Mouse (Mus musculus): Measurements from ENCODE around the gene Gm45717. TPM values are rescaled to one million over a fixed set of nuclear protein-coding genes. Genes with fewer than 3 reads are reported as not detected.

The Gm45717 gene
- polyA plus RNA-seq, 1 experiment: 1.2 TPM

DNA sequence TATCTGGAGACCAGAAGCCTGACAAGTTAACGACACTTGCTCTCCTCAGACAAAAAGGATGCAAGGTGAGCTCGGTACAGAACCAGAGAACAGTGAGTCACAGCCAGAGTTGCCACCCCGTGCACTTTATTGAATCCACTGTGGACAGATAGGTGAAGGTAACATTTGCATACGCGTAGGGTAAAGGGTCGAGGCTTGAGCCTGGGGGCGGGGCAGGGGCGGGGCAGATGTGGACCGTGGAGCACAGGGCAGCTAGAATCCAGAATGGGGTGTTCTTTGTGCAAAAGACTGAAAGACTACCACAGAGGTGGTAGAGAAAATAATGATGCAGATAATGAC is 1.0 kb downstream of the Gm45717 start:
- Histone ChIP-seq H3K27ac (ENCODE audit: insufficient read depth, low read depth, low read length) (peak overlapping the region; percentile 87), H3K4me3 (ENCODE audit: insufficient read depth, low read length) (peak overlapping the region; percentile 78), H3K4me1 (ENCODE audit: control insufficient read depth, insufficient read depth, low read length) (peaks cover 39% of the 10 kb centered on the region)
- TF ChIP-seq CTCF (IDR thresholded peaks at IDR 0.05; ENCODE audit: low read depth, low read length): no peak
- no peak for TF ChIP-seq POLR2A (IDR thresholded peaks at IDR 0.05; ENCODE audit: borderline replicate concordance, low read depth, low read length)

DNA sequence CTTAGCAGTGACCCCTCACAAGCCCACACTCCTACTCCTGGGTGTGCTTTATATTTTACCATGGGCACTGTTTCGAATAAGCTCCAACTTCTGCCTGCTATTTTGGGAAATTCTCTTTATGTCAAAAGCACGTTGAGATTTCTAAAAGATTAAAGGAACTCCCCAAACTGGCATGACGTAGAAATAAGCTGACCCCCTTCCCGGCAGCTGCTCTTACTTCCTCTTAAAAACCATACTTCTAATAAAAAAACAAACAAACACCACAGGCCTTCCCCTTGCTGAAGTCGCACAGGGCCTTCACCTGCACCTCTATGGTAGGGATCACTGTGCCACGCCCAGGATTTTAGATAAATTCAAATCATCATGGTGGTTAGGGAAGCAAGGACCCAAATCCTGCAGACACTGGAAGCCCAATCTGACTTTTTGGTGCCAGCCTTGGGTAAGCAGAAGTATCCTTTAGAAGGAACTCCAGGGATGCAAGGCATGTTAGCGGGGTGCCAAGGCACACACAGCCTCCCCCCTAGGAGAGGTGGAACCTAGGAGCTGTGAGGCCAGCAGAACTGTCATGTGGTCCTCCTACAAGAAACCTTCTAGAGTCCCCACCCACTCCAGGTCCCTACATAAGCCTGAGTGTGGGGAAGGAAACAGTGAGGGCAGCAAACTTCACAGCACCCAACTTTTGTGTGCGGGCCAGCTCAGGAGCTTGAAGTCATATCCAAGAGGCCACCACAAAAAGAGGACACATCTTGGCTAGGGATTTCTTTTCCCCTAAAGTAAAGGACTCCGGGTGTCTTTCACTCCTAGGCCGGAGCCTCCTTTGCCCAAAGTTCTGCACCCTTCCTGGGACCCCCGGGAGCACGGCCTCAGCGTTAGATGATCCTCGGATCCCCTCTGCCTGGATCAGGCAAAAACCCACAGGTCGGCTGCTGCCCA is 1.7 kb downstream of the Gm45717 start:
- peak overlapping the region; percentile 78 for H3K4me3 ChIP-seq (ENCODE audit: insufficient read depth, low read length)
- H3K4me1 ChIP-seq (ENCODE audit: control insufficient read depth, insufficient read depth, low read length): peaks cover 39% of the 10 kb centered on the region
- TF ChIP-seq CTCF (IDR thresholded peaks at IDR 0.05; ENCODE audit: low read depth, low read length) (no peak), POLR2A (IDR thresholded peaks at IDR 0.05; ENCODE audit: borderline replicate concordance, low read depth, low read length) (no peak)
- peak overlapping the region; percentile 87 for H3K27ac ChIP-seq (ENCODE audit: insufficient read depth, low read depth, low read length)

DNA sequence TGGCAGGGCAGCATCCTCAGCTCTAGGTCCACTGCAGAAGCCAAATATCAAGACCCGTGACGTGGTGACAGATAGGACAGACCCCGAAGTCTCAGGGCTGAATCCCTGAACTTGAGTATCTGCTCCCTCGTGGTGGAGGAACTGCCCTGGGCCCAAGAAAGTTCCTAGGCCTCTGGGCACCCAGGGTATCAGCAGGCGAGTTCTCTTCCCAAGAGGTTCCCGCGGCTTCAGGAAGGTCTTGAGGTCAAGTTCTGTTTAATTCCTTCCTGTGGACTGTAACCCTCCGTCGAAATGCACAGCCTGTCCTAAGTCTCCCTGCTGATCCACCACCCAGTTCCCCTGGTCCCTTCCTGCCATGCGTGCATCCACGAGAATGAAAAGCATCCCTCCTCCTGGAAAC is 2.6 kb downstream of the Gm45717 start:
- Histone ChIP-seq H3K27ac (ENCODE audit: insufficient read depth, low read depth, low read length) (peak overlapping the region; percentile 87), H3K4me3 (ENCODE audit: insufficient read depth, low read length) (peak overlapping the region; percentile 51), H3K4me1 (ENCODE audit: control insufficient read depth, insufficient read depth, low read length) (peaks cover 43% of the 10 kb centered on the region)
- TF ChIP-seq POLR2A (IDR thresholded peaks at IDR 0.05; ENCODE audit: borderline replicate concordance, low read depth, low read length) (no peak), CTCF (IDR thresholded peaks at IDR 0.05; ENCODE audit: low read depth, low read length) (no peak)

DNA sequence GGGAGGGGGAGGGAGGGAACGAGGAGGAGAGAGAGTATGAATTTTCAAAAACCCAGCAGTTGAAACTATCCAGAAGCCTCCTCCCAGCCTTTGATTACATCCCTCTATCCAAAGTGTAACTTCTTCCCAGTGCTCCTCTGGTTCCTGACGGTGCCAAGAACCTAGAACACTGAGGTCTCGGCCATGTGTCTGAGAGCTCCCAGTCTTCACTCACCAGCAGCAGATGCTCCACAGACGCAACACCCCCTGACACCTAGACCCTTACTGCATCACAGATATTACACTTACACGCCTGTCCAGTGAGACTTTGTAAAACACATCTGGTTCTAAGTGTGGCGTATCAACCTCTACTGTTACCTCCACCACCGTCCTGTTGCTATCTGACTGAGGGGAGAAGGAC is 3.3 kb downstream of the Gm45717 start:
- H3K4me1 ChIP-seq (ENCODE audit: control insufficient read depth, insufficient read depth, low read length): peaks cover 50% of the 10 kb centered on the region
- TF ChIP-seq CTCF (IDR thresholded peaks at IDR 0.05; ENCODE audit: low read depth, low read length): no peak
- TF ChIP-seq POLR2A (IDR thresholded peaks at IDR 0.05; ENCODE audit: borderline replicate concordance, low read depth, low read length): no peak
- H3K4me3 ChIP-seq (ENCODE audit: insufficient read depth, low read length): peak overlapping the region; percentile 51; the same call in 1 of the 2 replicates
- H3K27ac ChIP-seq (ENCODE audit: insufficient read depth, low read depth, low read length): peak overlapping the region; percentile 87

DNA sequence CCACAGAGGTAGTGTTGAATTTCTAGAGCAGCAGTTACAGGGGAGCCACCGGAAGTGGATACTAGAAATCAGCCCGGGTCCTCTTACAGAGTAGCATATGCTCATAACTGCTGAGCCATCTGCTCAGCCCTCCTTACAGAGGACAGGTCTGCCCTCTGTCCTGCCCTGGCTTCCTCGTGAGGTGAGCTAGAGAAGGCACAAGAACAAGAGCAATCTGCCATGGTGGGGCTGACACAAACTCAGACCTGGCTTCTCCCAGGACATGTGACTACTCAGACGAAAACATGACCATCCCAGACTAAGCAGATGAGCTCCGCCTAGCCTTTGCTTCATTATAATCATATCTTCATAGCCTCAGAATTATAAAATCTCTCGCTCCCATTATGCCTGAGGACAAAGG is 4.0 kb downstream of the Gm45717 start:
- Histone ChIP-seq H3K27ac (ENCODE audit: insufficient read depth, low read depth, low read length) (no peak overlapping the region), H3K4me3 (ENCODE audit: insufficient read depth, low read length) (no peak overlapping the region), H3K4me1 (ENCODE audit: control insufficient read depth, insufficient read depth, low read length) (peaks cover 52% of the 10 kb centered on the region)
- TF ChIP-seq POLR2A (IDR thresholded peaks at IDR 0.05; ENCODE audit: borderline replicate concordance, low read depth, low read length): no peak
- no peak for TF ChIP-seq CTCF (IDR thresholded peaks at IDR 0.05; ENCODE audit: low read depth, low read length)

DNA sequence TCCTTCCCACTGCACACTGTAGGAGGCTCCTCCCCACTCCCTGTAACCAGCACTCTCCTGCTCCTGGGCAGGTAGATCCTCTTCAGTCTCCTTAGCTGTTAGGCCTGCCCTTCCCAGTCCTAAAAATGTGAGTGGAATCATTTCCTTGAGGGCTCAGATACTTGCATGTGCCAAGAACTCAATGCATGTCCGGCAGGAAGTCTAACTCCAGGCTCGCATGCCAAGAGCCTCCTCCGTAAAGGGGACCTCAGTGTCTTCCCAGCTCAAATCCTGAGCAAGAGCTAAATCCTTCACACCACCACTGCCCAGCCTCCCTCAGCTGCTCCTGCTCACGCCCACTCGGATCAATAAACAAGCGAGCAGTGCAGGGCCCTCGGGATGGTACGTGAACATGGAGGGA is 4.7 kb downstream of the Gm45717 start:
- Histone ChIP-seq H3K4me1 (ENCODE audit: control insufficient read depth, insufficient read depth, low read length) (peaks cover 51% of the 10 kb centered on the region), H3K4me3 (ENCODE audit: insufficient read depth, low read length) (no peak overlapping the region), H3K27ac (ENCODE audit: insufficient read depth, low read depth, low read length) (no peak overlapping the region)
- TF ChIP-seq POLR2A (IDR thresholded peaks at IDR 0.05; ENCODE audit: borderline replicate concordance, low read depth, low read length) (no peak), CTCF (IDR thresholded peaks at IDR 0.05; ENCODE audit: low read depth, low read length) (no peak)

DNA sequence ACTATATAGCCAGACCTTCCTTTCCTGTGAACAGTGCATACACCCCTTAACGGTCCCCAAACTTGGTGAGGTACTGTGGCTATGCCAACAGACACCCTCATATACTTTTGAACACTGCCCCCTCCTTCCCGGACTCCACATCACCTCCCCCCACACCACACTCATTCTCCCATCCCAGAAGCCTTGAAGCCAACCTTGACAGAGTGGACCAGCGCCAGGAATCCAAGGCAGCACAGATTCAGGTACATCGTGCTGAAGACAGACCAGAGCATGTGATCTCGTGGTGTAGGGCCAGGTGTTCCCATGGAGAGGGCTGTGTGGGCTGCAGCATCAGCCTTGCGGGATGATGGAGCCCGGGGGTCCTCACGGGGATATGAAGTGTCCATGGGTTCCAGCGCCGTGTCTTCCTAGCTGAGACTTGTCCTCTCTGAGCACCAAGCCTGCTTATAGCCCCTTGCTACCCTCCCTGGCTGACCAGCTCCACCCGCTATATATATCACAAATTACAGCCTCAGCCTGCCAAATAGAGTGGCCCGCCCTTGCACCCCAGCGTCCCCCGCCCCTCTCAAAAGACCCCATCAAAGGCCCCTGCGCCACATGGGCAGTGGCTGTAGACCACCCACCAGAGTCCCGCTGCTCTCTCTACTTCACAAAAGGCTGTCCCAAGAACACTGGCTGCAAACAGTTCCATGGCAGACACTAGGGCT is 5.8 kb downstream of the Gm45717 start, which contains the start of gene Ifitm5:
Gene Ifitm5, minus strand, starts transcription at position 468 of the 707 bp plus-strand sequence.
- peaks cover 50% of the 10 kb centered on the region for H3K4me1 ChIP-seq (ENCODE audit: control insufficient read depth, insufficient read depth, low read length)
- H3K27ac ChIP-seq (ENCODE audit: insufficient read depth, low read depth, low read length): no peak within 1 kb of the TSS
- H3K4me3 ChIP-seq (ENCODE audit: insufficient read depth, low read length): no peak within 1 kb of the TSS

DNA sequence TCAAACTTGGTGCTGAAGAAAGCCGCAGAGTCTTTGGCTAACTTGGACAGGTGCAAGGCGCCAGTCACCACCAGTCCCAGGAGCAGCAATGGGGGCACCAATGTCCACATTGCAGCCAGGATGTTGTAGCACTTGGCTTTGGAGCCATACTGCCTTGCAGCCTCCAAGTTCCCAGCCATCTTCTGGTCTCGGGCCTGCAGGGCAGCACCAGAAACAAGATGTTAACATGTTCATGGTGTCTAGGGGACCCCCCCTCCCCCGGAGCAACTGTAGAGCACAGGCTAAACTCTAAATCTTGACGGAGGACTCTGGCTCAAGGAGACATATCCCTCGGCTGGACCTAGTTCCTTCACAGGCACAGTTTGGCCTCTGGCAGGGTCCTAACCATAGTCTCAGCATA is 6.5 kb downstream of the Gm45717 start:
- Histone ChIP-seq H3K27ac (ENCODE audit: insufficient read depth, low read depth, low read length) (no peak overlapping the region), H3K4me3 (ENCODE audit: insufficient read depth, low read length) (no peak overlapping the region), H3K4me1 (ENCODE audit: control insufficient read depth, insufficient read depth, low read length) (peaks cover 50% of the 10 kb centered on the region)
- TF ChIP-seq CTCF (IDR thresholded peaks at IDR 0.05; ENCODE audit: low read depth, low read length) (no peak), POLR2A (IDR thresholded peaks at IDR 0.05; ENCODE audit: borderline replicate concordance, low read depth, low read length) (no peak)

More for the DNA sequence above, 5.8 kb downstream of the Gm45717 start, which contains the start of gene Ifitm5:
- TF ChIP-seq POLR2A (IDR thresholded peaks at IDR 0.05; ENCODE audit: borderline replicate concordance, low read depth, low read length) (no peak), CTCF (IDR thresholded peaks at IDR 0.05; ENCODE audit: low read depth, low read length) (no peak)

DNA sequence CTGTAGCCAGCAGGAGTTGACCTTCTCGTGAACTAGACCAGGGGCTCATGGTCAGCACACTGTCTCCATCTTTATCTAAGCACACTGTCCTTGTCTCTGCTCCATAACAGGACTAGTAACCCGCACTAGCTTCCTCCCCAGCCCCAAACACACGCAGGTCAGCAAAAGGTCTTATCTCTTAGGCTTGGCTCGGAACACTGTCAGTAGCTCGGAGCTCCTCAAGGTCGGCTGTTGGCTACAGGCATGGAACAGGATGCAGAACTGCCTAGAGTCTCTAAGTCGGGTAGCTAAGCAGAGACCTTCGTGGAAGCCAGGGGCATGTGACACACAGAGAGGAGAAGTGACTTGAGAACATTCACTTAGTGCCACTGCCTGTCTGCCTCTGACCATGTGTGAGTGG is 7.6 kb downstream of the Gm45717 start:
- Histone ChIP-seq H3K4me3 (ENCODE audit: insufficient read depth, low read length) (no peak overlapping the region), H3K27ac (ENCODE audit: insufficient read depth, low read depth, low read length) (no peak overlapping the region), H3K4me1 (ENCODE audit: control insufficient read depth, insufficient read depth, low read length) (peaks cover 50% of the 10 kb centered on the region)
- TF ChIP-seq CTCF (IDR thresholded peaks at IDR 0.05; ENCODE audit: low read depth, low read length) (no peak), POLR2A (IDR thresholded peaks at IDR 0.05; ENCODE audit: borderline replicate concordance, low read depth, low read length) (no peak)

DNA sequence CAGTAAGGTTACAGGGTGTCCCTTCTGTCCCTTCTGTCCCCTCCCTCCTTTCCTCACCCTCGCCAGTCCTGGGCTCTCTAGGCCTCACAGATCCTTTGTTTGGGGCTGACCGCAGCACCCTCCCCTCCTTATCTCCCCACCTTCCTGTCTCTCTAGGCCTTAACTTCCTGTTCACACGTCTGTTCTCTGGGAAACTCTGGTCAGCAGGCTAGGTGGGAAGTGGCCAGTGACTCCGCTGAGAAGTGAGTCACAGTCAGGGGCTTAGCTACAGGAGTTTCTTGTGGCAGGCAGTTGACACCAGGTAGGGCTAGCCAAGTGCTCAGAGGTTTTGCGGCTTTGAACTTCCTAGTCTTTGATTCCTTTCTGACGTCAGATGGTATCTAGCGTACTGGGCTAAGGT is 8.8 kb downstream of the Gm45717 start:
- no peak overlapping the region for H3K27ac ChIP-seq (ENCODE audit: insufficient read depth, low read depth, low read length)
- H3K4me3 ChIP-seq (ENCODE audit: insufficient read depth, low read length): no peak overlapping the region
- peaks cover 50% of the 10 kb centered on the region for H3K4me1 ChIP-seq (ENCODE audit: control insufficient read depth, insufficient read depth, low read length)

More for the DNA sequence above, 8.8 kb downstream of the Gm45717 start:
- TF ChIP-seq POLR2A (IDR thresholded peaks at IDR 0.05; ENCODE audit: borderline replicate concordance, low read depth, low read length) (no peak), CTCF (IDR thresholded peaks at IDR 0.05; ENCODE audit: low read depth, low read length) (no peak)

Data from bone marrow macrophage, adult 2 months (primary cell).